Mouse (Mus musculus) MEL (cell line): ENCODE measurements around the gene Coch. TPM values are rescaled to one million over a fixed set of nuclear protein-coding genes. Genes with fewer than 3 reads are reported as not detected.

Source experiments
- DNase-seq: peaks from one replicate; pipeline ENCODE4 v3.0.0; 2011; ENCODE audit warnings: low read depth, low spot score
- H3K27ac ChIP-seq: 2 replicates; pipeline ENCODE4 v1.5.1; 2012; ENCODE audit warnings: low read depth, mild to moderate bottlenecking, control low read depth, low read length, moderate library complexity; ENCODE audit not compliant: control insufficient read depth
- H3K27me3 ChIP-seq, 2 experiments: fragments of 150-350 bp in 1 of 2; sonication (generic) in 1 of 2; 2 replicates each; pipeline ENCODE4 v1.6.1; 2012; ENCODE audit warnings: low read length in 2 of 2, mild to moderate bottlenecking in 2 of 2, improper control_type of control experiment in 1 of 2, moderate library complexity in 1 of 2; ENCODE audit not compliant: insufficient read depth in 2 of 2, control insufficient read depth in 1 of 2
- H3K36me3 ChIP-seq, 2 experiments: 2 replicates each; pipeline ENCODE4 v1.6.1; 2012 to 2014; ENCODE audit warnings: low read length in 2 of 2, improper control_type of control experiment in 1 of 2, inconsistent platforms in 1 of 2, mild to moderate bottlenecking in 1 of 2; ENCODE audit not compliant: insufficient read depth in 2 of 2, control insufficient read depth in 1 of 2
- H3K4me1 ChIP-seq, 2 experiments: fragments of 150-350 bp in 1 of 2; sonication (generic) in 1 of 2; 2 replicates each; pipeline ENCODE4 v1.6.1; 2012; ENCODE audit warnings: low read length in 2 of 2, improper control_type of control experiment in 1 of 2, mild to moderate bottlenecking in 1 of 2; ENCODE audit not compliant: insufficient read depth in 2 of 2, control insufficient read depth in 1 of 2
- H3K4me3 ChIP-seq, 2 experiments: fragments of 150-350 bp in 1 of 2; sonication (generic) in 1 of 2; 2 replicates each; pipeline ENCODE4 v1.5.1; 2012; ENCODE audit warnings: low read depth in 2 of 2, low read length in 2 of 2, mild to moderate bottlenecking in 2 of 2, moderate library complexity in 2 of 2, control low read depth in 1 of 2, improper control_type of control experiment in 1 of 2; ENCODE audit not compliant: control insufficient read depth in 1 of 2, insufficient read depth in 1 of 2
- H3K79me2 ChIP-seq: 2 replicates; pipeline ENCODE4 v1.6.1; 2012; ENCODE audit warnings: mild to moderate bottlenecking, low read length, moderate library complexity; ENCODE audit not compliant: control insufficient read depth, poor library complexity, insufficient read depth
- H3K9ac ChIP-seq: 2 replicates; pipeline ENCODE4 v1.6.1; 2012; ENCODE audit warnings: low read depth, mild to moderate bottlenecking, control low read depth, low read length, moderate library complexity; ENCODE audit not compliant: control insufficient read depth, poor library complexity, severe bottlenecking
- H3K9me3 ChIP-seq: fragments of 150-350 bp; sonication (generic); replicated peaks from 2 replicates; pipeline ENCODE4 v1.6.1; 2012; ENCODE audit warnings: mild to moderate bottlenecking, low read length, improper control_type of control experiment, moderate library complexity; ENCODE audit not compliant: insufficient read depth
- BHLHE40 ChIP-seq: IDR thresholded peaks from 2 replicates; pipeline ENCODE4 v1.6.1; 2012; ENCODE audit warnings: low read depth, mild to moderate bottlenecking, inconsistent platforms, low read length, improper control_type of control experiment, borderline replicate concordance
- CHD1 ChIP-seq: IDR thresholded peaks from 2 replicates; pipeline ENCODE4 v1.6.1; 2012; ENCODE audit warnings: low read depth, mild to moderate bottlenecking, inconsistent platforms, low read length, improper control_type of control experiment
- EP300 ChIP-seq, 2 experiments: IDR thresholded peaks; 2 replicates each; pipeline ENCODE4 v1.6.1; 2011; ENCODE audit warnings: improper control_type of control experiment in 2 of 2, low read length in 2 of 2, low read depth in 1 of 2, mild to moderate bottlenecking in 1 of 2
- ETS1 ChIP-seq: IDR thresholded peaks from 2 replicates; pipeline ENCODE4 v1.6.1; 2012; ENCODE audit warnings: low read depth, mild to moderate bottlenecking, inconsistent platforms, low read length, improper control_type of control experiment, moderate library complexity
- GABPA ChIP-seq: IDR thresholded peaks from 2 replicates; pipeline ENCODE4 v1.6.1; 2012; ENCODE audit warnings: low read depth, mild to moderate bottlenecking, inconsistent platforms, low read length, improper control_type of control experiment, moderate library complexity
- JUND ChIP-seq: IDR thresholded peaks from 2 replicates; pipeline ENCODE4 v1.6.1; 2011; ENCODE audit warnings: low read depth, mild to moderate bottlenecking, improper control_type of control experiment, low read length
- KAT2A ChIP-seq: conservative IDR thresholded peaks from 2 replicates; pipeline ENCODE4 v1.6.1; 2012; ENCODE audit warnings: low read depth, low read length, improper control_type of control experiment, inconsistent platforms
- MAFK ChIP-seq: IDR thresholded peaks from 2 replicates; pipeline ENCODE4 v1.6.1; 2011; ENCODE audit warnings: low read depth, mild to moderate bottlenecking, low read length, improper control_type of control experiment, borderline replicate concordance
- MAX ChIP-seq: IDR thresholded peaks from 2 replicates; pipeline ENCODE4 v1.6.1; 2011; ENCODE audit warnings: low read length, improper control_type of control experiment
- MAZ ChIP-seq: IDR thresholded peaks from 2 replicates; pipeline ENCODE4 v1.6.1; 2012; ENCODE audit warnings: low read depth, mild to moderate bottlenecking, inconsistent platforms, low read length, improper control_type of control experiment
- MEF2A ChIP-seq: IDR thresholded peaks from 2 replicates; pipeline ENCODE4 v1.6.1; 2014; ENCODE audit warnings: low read depth, mild to moderate bottlenecking, inconsistent platforms, low read length, improper control_type of control experiment; ENCODE audit not compliant: poor library complexity, insufficient replicate concordance, severe bottlenecking; ENCODE audit errors: extremely low read depth
- NRF1 ChIP-seq: IDR thresholded peaks from 2 replicates; pipeline ENCODE4 v1.6.1; 2014; ENCODE audit warnings: low read depth, mild to moderate bottlenecking, inconsistent platforms, low read length, improper control_type of control experiment, moderate library complexity; ENCODE audit not compliant: poor library complexity, insufficient read depth, severe bottlenecking
- RCOR1 ChIP-seq: IDR thresholded peaks from 2 replicates; pipeline ENCODE4 v1.6.1; 2012; ENCODE audit warnings: low read depth, mild to moderate bottlenecking, inconsistent platforms, low read length, improper control_type of control experiment
- SIN3A ChIP-seq: IDR thresholded peaks from 2 replicates; pipeline ENCODE4 v1.6.1; 2012; ENCODE audit warnings: low read length, improper control_type of control experiment, inconsistent platforms
- TAL1 ChIP-seq: IDR thresholded peaks from 2 replicates; pipeline ENCODE4 v1.6.1; 2012; ENCODE audit warnings: mild to moderate bottlenecking, inconsistent platforms, low read length, moderate library complexity, mixed read lengths
- TCF12 ChIP-seq: IDR thresholded peaks from 2 replicates; pipeline ENCODE4 v1.6.1; 2014; ENCODE audit warnings: low read depth, mild to moderate bottlenecking, inconsistent platforms, low read length, improper control_type of control experiment, moderate library complexity
- UBTF ChIP-seq: IDR thresholded peaks from 2 replicates; pipeline ENCODE4 v1.6.1; 2012; ENCODE audit warnings: low read depth, mild to moderate bottlenecking, inconsistent platforms, low read length, improper control_type of control experiment, moderate library complexity, borderline replicate concordance; ENCODE audit not compliant: insufficient read depth
- USF1 ChIP-seq: IDR thresholded peaks from 2 replicates; pipeline ENCODE4 v1.6.1; 2014; ENCODE audit warnings: low read depth, mild to moderate bottlenecking, inconsistent platforms, low read length, improper control_type of control experiment, moderate library complexity
- USF2 ChIP-seq, 2 experiments: IDR thresholded peaks; 2 replicates each; pipeline ENCODE4 v1.6.1; 2011 to 2012; ENCODE audit warnings: improper control_type of control experiment in 2 of 2, low read length in 2 of 2, borderline replicate concordance in 1 of 2, inconsistent platforms in 1 of 2, low read depth in 1 of 2, mild to moderate bottlenecking in 1 of 2; ENCODE audit not compliant: insufficient read depth in 1 of 2
- ZC3H11A ChIP-seq: IDR thresholded peaks from 2 replicates; pipeline ENCODE4 v1.6.1; 2012; ENCODE audit warnings: low read depth, mild to moderate bottlenecking, inconsistent platforms, low read length, improper control_type of control experiment
- ZKSCAN1 ChIP-seq: IDR thresholded peaks from 2 replicates; pipeline ENCODE4 v1.6.1; 2012; ENCODE audit warnings: low read depth, mild to moderate bottlenecking, inconsistent platforms, low read length, improper control_type of control experiment, moderate library complexity
- polyA plus RNA-seq, 2 experiments: library from polyadenylated mRNA; stranded (reverse) in 1 of 2; unstranded in 1 of 2; fragments of >175 nt in 1 of 2; fragments of >200 nt in 1 of 2; gene quantifications; 2 replicates each; pipeline versions ENCODE4 v1.2.1 to v1.2.4; 2012; ENCODE audit warnings: low replicate concordance in 2 of 2, low read depth in 1 of 2; ENCODE audit not compliant: insufficient read length in 2 of 2, insufficient read depth in 1 of 2, missing spikeins in 1 of 2
- total RNA-seq: library from RNA; depleted of rRNA; stranded (reverse); fragments of 300-350 nt; gene quantifications from 2 replicates; pipeline ENCODE4 v1.2.3, GENCODE M21; 2012; rRNA removed

Coch gene
- total RNA-seq: not detected in 2 replicates
- not detected for polyA plus RNA-seq

- no peaks in the 10 kb centered on the region for H3K9me3 ChIP-seq
- no peaks in the 10 kb centered on the region; a peak in 1 of 4 replicates for H3K27me3 ChIP-seq
- no peak within 1 kb of the TSS for H3K4me3 ChIP-seq
- no peak within 1 kb of the TSS for H3K9ac ChIP-seq
- no peaks in the 10 kb centered on the region for H3K79me2 ChIP-seq
- no peak for TF ChIP-seq BHLHE40
- no peak for TF ChIP-seq TCF12
- no peak for TF ChIP-seq USF2 (IDR thresholded peaks at IDR 0.05; ENCODE audit: borderline replicate concordance in 1 of 2, insufficient read depth in 1 of 2, low read depth in 1 of 2, low read length in 2 of 2)
- no peak for TF ChIP-seq SIN3A
- no peak for TF ChIP-seq KAT2A
- no peak for TF ChIP-seq GABPA
- TF ChIP-seq TAL1: no peak
- TF ChIP-seq MAX: no peak
- TF ChIP-seq ZKSCAN1: no peak
- no peak for TF ChIP-seq NRF1
- no peak for TF ChIP-seq RCOR1
- TF ChIP-seq USF1: no peak
- no peak for TF ChIP-seq JUND
- TF ChIP-seq MEF2A: no peak
- no peaks in the 10 kb centered on the region for H3K36me3 ChIP-seq
- H3K4me1 ChIP-seq: no peaks in the 10 kb centered on the region
- no peak within 1 kb of the TSS for H3K27ac ChIP-seq
- DNase-seq: no peak
Measured at GRCm38 (mm10) chr12:51593229-51594029, at the start of gene Coch. Gene Coch (plus strand): TSS chr12:51593341.

- no peaks in the 10 kb centered on the region for H3K9me3 ChIP-seq
- H3K79me2 ChIP-seq: no peaks in the 10 kb centered on the region
- no peaks in the 10 kb centered on the region for H3K36me3 ChIP-seq
- H3K4me3 ChIP-seq: no peak overlapping the region
- H3K27ac ChIP-seq: no peak overlapping the region
- no peaks in the 10 kb centered on the region; a peak in 1 of 4 replicates for H3K27me3 ChIP-seq
- H3K4me1 ChIP-seq: no peaks in the 10 kb centered on the region
- no peak for TF ChIP-seq RCOR1
- TF ChIP-seq MAFK: no peak
- no peak for TF ChIP-seq TCF12
- TF ChIP-seq TAL1: no peak
- TF ChIP-seq USF1: no peak
- TF ChIP-seq GABPA: no peak
- TF ChIP-seq CHD1: no peak
- no peak for TF ChIP-seq MAZ
- no peak for TF ChIP-seq ETS1
- TF ChIP-seq ZC3H11A: no peak
- no peak for TF ChIP-seq UBTF
- TF ChIP-seq EP300 (IDR thresholded peaks at IDR 0.05; ENCODE audit: low read depth in 1 of 2, low read length in 2 of 2): no peak
- no peak for TF ChIP-seq SIN3A
- no peak for TF ChIP-seq USF2 (IDR thresholded peaks at IDR 0.05; ENCODE audit: borderline replicate concordance in 1 of 2, insufficient read depth in 1 of 2, low read depth in 1 of 2, low read length in 2 of 2)
- TF ChIP-seq ZKSCAN1: no peak
- TF ChIP-seq BHLHE40: no peak
- DNase-seq: no peak
- H3K9ac ChIP-seq: no peak overlapping the region
Measured at GRCm38 (mm10) chr12:51543402-51543960, 49.7 kb upstream of the Coch start.
